Mouse (Mus musculus): ENCODE measurements around the gene Bcar1.

Bcar1 gene

GRCm38 (mm10) chr8:111769764-111770428 is 26.3 kb upstream of the Bcar1 start:
- peak in 1 of 2 experiments; percentile 39 for DNase-seq (ENCODE audit: low spot score in 2 of 2)

GRCm38 (mm10) chr8:111769296-111769695 is 25.7 kb upstream of the Bcar1 start:
- no peak for DNase-seq (ENCODE audit: low spot score in 2 of 2)

GRCm38 (mm10) chr8:111768651-111769050 is 25.0 kb upstream of the Bcar1 start:
- no peak for DNase-seq (ENCODE audit: low spot score in 2 of 2)

GRCm38 (mm10) chr8:111765616-111766015 is 22.0 kb upstream of the Bcar1 start:
- DNase-seq (ENCODE audit: low spot score in 2 of 2), result no peak

- DNase-seq (ENCODE audit: low spot score in 2 of 2), result no peak
Measured at GRCm38 (mm10) chr8:111765096-111765495, 21.5 kb upstream of the Bcar1 start.

GRCm38 (mm10) chr8:111760708-111761107 is 17.1 kb upstream of the Bcar1 start:
- DNase-seq (ENCODE audit: low spot score in 2 of 2), result no peak

GRCm38 (mm10) chr8:111758817-111759216 is 15.2 kb upstream of the Bcar1 start:
- DNase-seq (ENCODE audit: low spot score in 2 of 2), result no peak

GRCm38 (mm10) chr8:111757599-111757998 is 14.0 kb upstream of the Bcar1 start:
- DNase-seq (ENCODE audit: low spot score in 2 of 2), result no peak

GRCm38 (mm10) chr8:111754736-111755135 is 11.1 kb upstream of the Bcar1 start:
- no peak for DNase-seq (ENCODE audit: low spot score in 2 of 2)

- DNase-seq (ENCODE audit: low spot score in 2 of 2), result no peak
Measured at GRCm38 (mm10) chr8:111754088-111754487, 10.5 kb upstream of the Bcar1 start.

- DNase-seq (ENCODE audit: low spot score in 2 of 2), result no peak
Measured at GRCm38 (mm10) chr8:111748766-111749165, 5.2 kb upstream of the Bcar1 start.

- DNase-seq (ENCODE audit: low spot score in 2 of 2), result no peak
Measured at GRCm38 (mm10) chr8:111747866-111748649, 4.4 kb upstream of the Bcar1 start.

- no peak for DNase-seq (ENCODE audit: low spot score in 2 of 2)
Measured at GRCm38 (mm10) chr8:111746582-111747465, 3.2 kb upstream of the Bcar1 start.

GRCm38 (mm10) chr8:111745591-111746418 is 2.2 kb upstream of the Bcar1 start:
- DNase-seq (ENCODE audit: low spot score in 2 of 2), result peak; percentile 63 to 78

GRCm38 (mm10) chr8:111745086-111745485 is 1.5 kb upstream of the Bcar1 start:
- DNase-seq (ENCODE audit: low spot score in 2 of 2), result no peak

GRCm38 (mm10) chr8:111743101-111743791 is 363 bp downstream of the Bcar1 start:
- DNase-seq (ENCODE audit: low spot score in 2 of 2), result no peak

- DNase-seq (ENCODE audit: low spot score in 2 of 2), result no peak
Measured at GRCm38 (mm10) chr8:111742261-111743037, 1.2 kb downstream of the Bcar1 start.

- DNase-seq (ENCODE audit: low spot score in 2 of 2), result peak in 1 of 2 experiments; percentile 55
Measured at GRCm38 (mm10) chr8:111741556-111741955, 2.1 kb downstream of the Bcar1 start.

GRCm38 (mm10) chr8:111740994-111741393 is 2.6 kb downstream of the Bcar1 start:
- peak in 1 of 2 experiments; percentile 52 for DNase-seq (ENCODE audit: low spot score in 2 of 2)

GRCm38 (mm10) chr8:111740301-111740711 is 3.3 kb downstream of the Bcar1 start:
- DNase-seq (ENCODE audit: low spot score in 2 of 2), result peak in 1 of 2 experiments; percentile 54

All from urinary bladder, postnatal 4 days (tissue).